Mouse (Mus musculus): ENCODE data around the gene Timm8b. TPM values are rescaled to one million over a fixed set of nuclear protein-coding genes. Genes with fewer than 3 reads are reported as not detected.

Timm8b gene
- total and polyA plus RNA-seq, 2 experiments from 2014 or later, result 115 to 445 TPM

- H3K27me3 ChIP-seq (ENCODE audit: control insufficient read depth, insufficient read depth, low read length), result no peaks in the 10 kb centered on the region
- H3K4me1 ChIP-seq (ENCODE audit: control insufficient read depth, insufficient read depth), result no peaks in the 10 kb centered on the region
- no peak overlapping the region for H3K27ac ChIP-seq (ENCODE audit: low read depth)
- no peak overlapping the region for H3K4me3 ChIP-seq (ENCODE audit: low read depth, low read length)
- no peaks in the 10 kb centered on the region for H3K9me3 ChIP-seq (replicated peaks; ENCODE audit: control insufficient read depth, low read length)
- ATAC-seq (ENCODE audit: insufficient read depth, low read depth), result no peak
- H3K4me2 ChIP-seq (ENCODE audit: low read depth, low read length), result no peak overlapping the region
- no peak for DNase-seq (ENCODE audit: low spot score)
- WGBS, result 58% methylated on average over 7 of the region's 7 CpGs
- TF ChIP-seq EP300 (IDR thresholded peaks at IDR 0.05; ENCODE audit: low read depth) (no peak), CTCF (IDR thresholded peaks at IDR 0.05; ENCODE audit: low read depth) (no peak)
- H3K9ac ChIP-seq (replicated peaks; ENCODE audit: low read depth, low read length), result no peak overlapping the region
- no peaks in the 10 kb centered on the region for H3K36me3 ChIP-seq (replicated peaks; ENCODE audit: control insufficient read depth, insufficient read depth, low read length)
Measured at GRCm38 (mm10) chr9:50565173-50565572, 38.5 kb upstream of the Timm8b start.

GRCm38 (mm10) chr9:50565940-50566339 lies 37.8 kb upstream of the Timm8b start:
- DNase-seq (ENCODE audit: low spot score) (no peak), ATAC-seq (ENCODE audit: insufficient read depth, low read depth) (no peak)
- Histone ChIP-seq H3K27me3 (ENCODE audit: control insufficient read depth, insufficient read depth, low read length) (no peaks in the 10 kb centered on the region), H3K9ac (replicated peaks; ENCODE audit: low read depth, low read length) (no peak overlapping the region), H3K9me3 (replicated peaks; ENCODE audit: control insufficient read depth, low read length) (no peaks in the 10 kb centered on the region), H3K4me1 (ENCODE audit: control insufficient read depth, insufficient read depth) (no peaks in the 10 kb centered on the region), H3K4me2 (ENCODE audit: low read depth, low read length) (no peak overlapping the region), H3K27ac (ENCODE audit: low read depth) (no peak overlapping the region), H3K4me3 (ENCODE audit: low read depth, low read length) (no peak overlapping the region), H3K36me3 (replicated peaks; ENCODE audit: control insufficient read depth, insufficient read depth, low read length) (no peaks in the 10 kb centered on the region)
- TF ChIP-seq EP300 (IDR thresholded peaks at IDR 0.05; ENCODE audit: low read depth) (no peak), CTCF (IDR thresholded peaks at IDR 0.05; ENCODE audit: low read depth) (no peak)
- 37% methylated on average over 4 of the region's 4 CpGs for WGBS

DNA sequence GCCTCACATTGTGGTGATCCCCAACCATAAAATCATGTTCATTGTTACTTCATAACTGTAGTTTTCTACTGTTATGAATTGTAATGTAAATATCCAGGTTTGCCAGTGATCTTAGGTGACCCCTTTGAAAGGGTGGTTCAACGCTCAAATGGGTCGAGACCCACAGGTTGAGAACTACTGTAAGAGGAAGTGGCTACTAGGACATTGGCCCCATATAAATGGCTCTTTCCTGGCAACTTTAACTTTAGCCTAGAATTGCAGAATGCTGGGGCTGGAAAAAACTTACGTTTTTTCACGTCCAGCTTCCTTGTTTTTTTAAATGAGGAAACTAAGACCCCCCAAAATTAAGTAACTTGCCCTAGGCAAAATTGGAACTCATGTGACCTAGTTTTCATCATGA lies 36.3 kb upstream of the Timm8b start:
- no peak overlapping the region for H3K9ac ChIP-seq (replicated peaks; ENCODE audit: low read depth, low read length)
- TF ChIP-seq EP300 (IDR thresholded peaks at IDR 0.05; ENCODE audit: low read depth) (no peak), CTCF (IDR thresholded peaks at IDR 0.05; ENCODE audit: low read depth) (no peak)
- H3K27me3 ChIP-seq (ENCODE audit: control insufficient read depth, insufficient read depth, low read length), result no peaks in the 10 kb centered on the region
- H3K27ac ChIP-seq (ENCODE audit: low read depth), result no peak overlapping the region
- H3K36me3 ChIP-seq (replicated peaks; ENCODE audit: control insufficient read depth, insufficient read depth, low read length), result no peaks in the 10 kb centered on the region
- no peaks in the 10 kb centered on the region for H3K9me3 ChIP-seq (replicated peaks; ENCODE audit: control insufficient read depth, low read length)
- H3K4me1 ChIP-seq (ENCODE audit: control insufficient read depth, insufficient read depth), result no peaks in the 10 kb centered on the region
- no peak overlapping the region for H3K4me2 ChIP-seq (ENCODE audit: low read depth, low read length)
- ATAC-seq (ENCODE audit: insufficient read depth, low read depth), result no peak
- H3K4me3 ChIP-seq (ENCODE audit: low read depth, low read length), result no peak overlapping the region
- WGBS, result 80% methylated on average over 4 of the region's 4 CpGs
- DNase-seq (ENCODE audit: low spot score), result no peak

DNA sequence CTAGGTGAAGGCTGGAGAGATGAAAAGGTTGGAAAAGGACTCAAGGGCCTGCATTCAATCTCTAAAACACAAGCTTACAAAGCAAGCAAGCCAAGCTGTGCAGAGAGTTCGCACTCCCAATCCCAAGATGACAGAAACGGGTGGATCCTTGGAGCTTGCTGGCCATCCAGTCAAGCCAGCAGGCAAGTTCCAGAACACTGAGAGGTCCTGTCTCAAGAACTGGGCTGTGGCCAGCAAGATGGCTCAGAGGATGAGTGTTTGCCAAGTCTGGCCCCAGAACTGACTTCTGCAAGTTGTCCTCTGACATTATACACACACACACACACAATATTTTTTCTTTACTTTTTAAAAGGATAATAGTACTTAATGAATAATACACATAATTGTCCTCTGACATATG lies 35.8 kb upstream of the Timm8b start:
- WGBS, result 83% methylated on average over 2 of the region's 2 CpGs

GRCm38 (mm10) chr9:50569599-50570525 lies 33.8 kb upstream of the Timm8b start:
- Histone ChIP-seq H3K9ac (replicated peaks; ENCODE audit: low read depth, low read length) (no peak overlapping the region), H3K36me3 (replicated peaks; ENCODE audit: control insufficient read depth, insufficient read depth, low read length) (no peaks in the 10 kb centered on the region), H3K27me3 (ENCODE audit: control insufficient read depth, insufficient read depth, low read length) (no peaks in the 10 kb centered on the region), H3K27ac (ENCODE audit: low read depth) (no peak overlapping the region), H3K4me3 (ENCODE audit: low read depth, low read length) (no peak overlapping the region), H3K4me2 (ENCODE audit: low read depth, low read length) (no peak overlapping the region), H3K9me3 (replicated peaks; ENCODE audit: control insufficient read depth, low read length) (no peaks in the 10 kb centered on the region), H3K4me1 (ENCODE audit: control insufficient read depth, insufficient read depth) (no peaks in the 10 kb centered on the region)
- DNase-seq (ENCODE audit: low spot score) (no peak), ATAC-seq (ENCODE audit: insufficient read depth, low read depth) (no peak)
- 49% methylated on average over 10 of the region's 10 CpGs for WGBS
- TF ChIP-seq CTCF (IDR thresholded peaks at IDR 0.05; ENCODE audit: low read depth), result no peak
- TF ChIP-seq EP300 (IDR thresholded peaks at IDR 0.05; ENCODE audit: low read depth), result no peak

More for the DNA sequence above, 35.8 kb upstream of the Timm8b start:
- ATAC-seq (ENCODE audit: insufficient read depth, low read depth) (no peak), DNase-seq (ENCODE audit: low spot score) (no peak)
- Histone ChIP-seq H3K4me3 (ENCODE audit: low read depth, low read length) (no peak overlapping the region), H3K36me3 (replicated peaks; ENCODE audit: control insufficient read depth, insufficient read depth, low read length) (no peaks in the 10 kb centered on the region), H3K27ac (ENCODE audit: low read depth) (no peak overlapping the region), H3K4me2 (ENCODE audit: low read depth, low read length) (no peak overlapping the region), H3K4me1 (ENCODE audit: control insufficient read depth, insufficient read depth) (no peaks in the 10 kb centered on the region), H3K9ac (replicated peaks; ENCODE audit: low read depth, low read length) (no peak overlapping the region), H3K9me3 (replicated peaks; ENCODE audit: control insufficient read depth, low read length) (no peaks in the 10 kb centered on the region), H3K27me3 (ENCODE audit: control insufficient read depth, insufficient read depth, low read length) (no peaks in the 10 kb centered on the region)
- no peak for TF ChIP-seq EP300 (IDR thresholded peaks at IDR 0.05; ENCODE audit: low read depth)
- no peak for TF ChIP-seq CTCF (IDR thresholded peaks at IDR 0.05; ENCODE audit: low read depth)
